Mouse (Mus musculus): ENCODE measurements around the gene 2310007B03Rik. TPM values are rescaled to one million over a fixed set of nuclear protein-coding genes. Genes with fewer than 3 reads are reported as not detected.
"Not testable (repeated sequence)": the region's sequence is repeated elsewhere in the genome, so short reads cannot be mapped to it uniquely, and the experiment has no call there.

2310007B03Rik gene
- not detected in 2 replicates for polyA plus RNA-seq (2012; rRNA removed)

DNA sequence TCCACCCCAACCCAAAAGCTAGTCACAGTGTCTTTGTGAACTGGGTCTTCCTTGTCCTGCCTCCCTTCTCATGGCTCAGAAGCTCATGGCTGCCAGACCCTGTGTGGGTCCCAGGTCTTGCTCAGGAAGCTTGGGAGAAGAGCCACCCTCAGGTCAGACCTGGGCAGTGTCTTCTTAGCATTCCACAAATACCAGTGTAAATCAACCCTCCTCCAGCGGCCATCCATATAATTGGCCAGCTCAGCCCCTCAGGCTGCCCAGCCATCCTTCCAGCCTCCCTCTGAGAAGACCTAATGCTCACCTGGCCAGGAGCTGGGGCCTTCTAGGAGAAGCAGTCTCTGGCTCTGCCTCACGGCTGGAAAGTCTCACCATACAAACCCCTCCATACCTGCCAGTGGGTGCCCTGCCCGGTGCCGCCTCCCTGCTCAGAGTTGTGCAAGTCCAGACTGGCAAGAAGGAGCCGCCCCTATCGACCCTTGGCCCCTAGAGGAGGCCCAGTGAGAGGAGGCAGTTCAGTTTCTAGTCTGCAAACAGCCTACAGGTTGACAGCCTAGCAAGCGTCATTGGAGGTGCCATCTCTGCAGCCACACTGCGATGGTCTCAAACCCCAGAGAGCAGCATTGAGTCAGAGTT, at the start of gene 2310007B03Rik:
Gene 2310007B03Rik (minus strand): TSS at position 448 of the 633 bp plus-strand sequence.
- TF ChIP-seq POLR2A (IDR thresholded peaks at IDR 0.05; ENCODE audit: low read depth, low read length) (no peak), CTCF (IDR thresholded peaks at IDR 0.05; ENCODE audit: extremely low read depth, insufficient read depth, insufficient read length, insufficient replicate concordance) (no peak)
- H3K27ac ChIP-seq (ENCODE audit: insufficient read depth, low read length) = no peak within 1 kb of the TSS
- no peaks in the 10 kb centered on the region for H3K27me3 ChIP-seq (ENCODE audit: control insufficient read depth, insufficient read depth, low read length)
- H3K36me3 ChIP-seq (ENCODE audit: control insufficient read depth, insufficient read depth, low read length) = no peaks in the 10 kb centered on the region
- no peak within 1 kb of the TSS for H3K4me3 ChIP-seq (ENCODE audit: extremely low read depth, insufficient read depth, insufficient read length)
- H3K4me1 ChIP-seq (ENCODE audit: control insufficient read depth, insufficient read depth, insufficient read length) = no peaks in the 10 kb centered on the region
- no peak for DNase-seq (ENCODE audit: low read depth in 1 of 2, low spot score in 2 of 2)
- WGBS = 80% methylated on average over 8 of the region's 8 CpGs

DNA sequence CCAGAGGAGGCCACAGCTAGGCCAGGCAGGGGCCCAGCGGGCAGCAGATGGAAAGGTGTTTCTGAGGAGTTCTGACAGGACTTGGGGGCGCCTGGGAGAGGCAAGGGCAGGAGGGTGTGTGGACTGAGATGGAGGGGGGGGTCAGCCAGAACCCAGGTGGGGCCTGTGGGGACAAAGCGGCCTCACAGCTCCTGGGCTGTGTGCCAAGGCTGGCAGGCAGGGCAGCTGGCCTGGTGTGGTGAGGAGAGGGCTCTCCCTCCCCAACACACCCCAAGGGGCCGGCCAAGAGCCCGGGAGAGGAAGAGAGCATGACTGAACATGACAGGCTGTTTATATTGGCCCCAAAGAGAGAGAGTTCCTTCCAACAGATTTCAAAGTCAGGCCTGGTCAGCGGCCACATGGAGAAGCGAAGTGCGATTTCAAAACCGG, 49.5 kb upstream of the 2310007B03Rik start:
- H3K27ac ChIP-seq (ENCODE audit: insufficient read depth, low read length) = peak overlapping the region; percentile 5; the same call in 1 of the 2 replicates
- no peak for TF ChIP-seq CTCF (IDR thresholded peaks at IDR 0.05; ENCODE audit: extremely low read depth, insufficient read depth, insufficient read length, insufficient replicate concordance)
- TF ChIP-seq POLR2A (IDR thresholded peaks at IDR 0.05; ENCODE audit: low read depth, low read length) = no peak
- no peaks in the 10 kb centered on the region for H3K4me1 ChIP-seq (ENCODE audit: control insufficient read depth, insufficient read depth, insufficient read length)
- H3K36me3 ChIP-seq (ENCODE audit: control insufficient read depth, insufficient read depth, low read length) = no peaks in the 10 kb centered on the region
- WGBS = 12% methylated on average over 9 of the region's 9 CpGs
- H3K4me3 ChIP-seq (ENCODE audit: extremely low read depth, insufficient read depth, insufficient read length) = no peak overlapping the region
- no peak for DNase-seq (ENCODE audit: low read depth in 1 of 2, low spot score in 2 of 2)
- H3K27me3 ChIP-seq (ENCODE audit: control insufficient read depth, insufficient read depth, low read length) = no peaks in the 10 kb centered on the region

DNA sequence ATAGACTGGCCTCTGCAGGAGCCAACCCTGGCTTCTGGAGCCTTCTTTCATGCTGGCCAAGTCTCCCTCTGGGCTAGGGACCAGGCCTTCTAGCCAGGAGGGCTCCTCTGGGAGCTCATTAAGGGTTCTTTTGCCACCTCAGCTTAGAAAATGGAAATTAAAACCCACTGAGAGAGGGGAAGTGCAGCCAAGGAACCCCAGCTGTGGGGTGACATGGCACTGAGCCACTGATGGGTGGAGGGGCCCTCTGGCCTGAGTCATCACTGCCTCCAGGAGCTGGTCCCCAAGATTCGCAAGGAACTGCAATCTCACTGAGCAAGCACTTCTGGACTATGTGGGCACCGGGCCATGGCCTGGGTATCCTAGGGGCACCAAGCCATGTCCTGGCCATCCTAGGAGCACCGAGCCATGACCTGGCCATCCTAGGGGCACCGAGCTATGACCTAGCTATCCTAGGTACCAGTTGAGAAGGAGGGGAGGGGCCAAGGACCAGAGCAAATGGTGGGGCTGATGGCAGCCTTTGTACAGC, 46.9 kb upstream of the 2310007B03Rik start:
- DNase-seq (ENCODE audit: low read depth in 1 of 2, low spot score in 2 of 2) = no peak
- no peak for TF ChIP-seq POLR2A (IDR thresholded peaks at IDR 0.05; ENCODE audit: low read depth, low read length)
- no peak for TF ChIP-seq CTCF (IDR thresholded peaks at IDR 0.05; ENCODE audit: extremely low read depth, insufficient read depth, insufficient read length, insufficient replicate concordance)

DNA sequence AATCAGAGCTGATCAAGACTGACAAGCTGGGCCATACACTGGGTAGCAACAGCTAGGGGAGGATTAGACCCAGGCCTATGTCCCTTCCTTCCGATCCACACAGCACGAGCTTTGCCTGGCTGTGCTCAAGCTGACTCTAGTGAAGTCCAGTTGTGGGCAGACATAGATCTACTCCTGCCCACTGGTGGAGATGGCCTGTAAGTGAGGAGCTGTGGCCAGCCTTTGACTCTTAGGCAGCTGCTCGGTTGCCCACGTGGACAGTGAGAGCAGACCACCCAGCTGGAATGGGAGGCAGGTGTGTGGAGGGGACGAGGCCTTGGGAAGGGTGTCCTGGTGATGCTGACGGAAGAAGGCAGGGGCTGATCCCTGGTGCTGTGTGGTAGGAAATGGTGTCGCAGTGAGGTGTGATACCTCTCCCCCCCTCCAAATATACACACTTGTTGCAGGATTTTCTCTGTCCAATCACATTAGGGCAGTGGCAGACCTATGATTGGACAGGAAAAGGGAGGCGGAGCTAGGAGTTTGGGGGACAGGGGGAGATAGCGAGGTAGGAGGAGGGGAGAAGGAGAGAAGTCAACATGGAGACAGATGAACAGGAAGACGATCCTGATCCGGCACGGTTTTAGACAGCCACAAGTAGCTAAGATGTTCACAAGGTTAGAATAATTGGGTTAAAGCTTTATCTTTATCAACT, 45.7 kb upstream of the 2310007B03Rik start:
- H3K27me3 ChIP-seq (ENCODE audit: control insufficient read depth, insufficient read depth, low read length) = no peaks in the 10 kb centered on the region
- H3K36me3 ChIP-seq (ENCODE audit: control insufficient read depth, insufficient read depth, low read length) = no peaks in the 10 kb centered on the region
- TF ChIP-seq CTCF (IDR thresholded peaks at IDR 0.05; ENCODE audit: extremely low read depth, insufficient read depth, insufficient read length, insufficient replicate concordance) = no peak
- TF ChIP-seq POLR2A (IDR thresholded peaks at IDR 0.05; ENCODE audit: low read depth, low read length) = no peak
- no peak overlapping the region for H3K4me3 ChIP-seq (ENCODE audit: extremely low read depth, insufficient read depth, insufficient read length)
- DNase-seq (ENCODE audit: low read depth in 1 of 2, low spot score in 2 of 2) = no peak
- 77% methylated on average over 12 of the region's 12 CpGs for WGBS
- H3K4me1 ChIP-seq (ENCODE audit: control insufficient read depth, insufficient read depth, insufficient read length) = no peaks in the 10 kb centered on the region
- H3K27ac ChIP-seq (ENCODE audit: insufficient read depth, low read length) = no peak overlapping the region

More for the DNA sequence above, 46.9 kb upstream of the 2310007B03Rik start:
- Histone ChIP-seq H3K27ac (ENCODE audit: insufficient read depth, low read length) (no peak overlapping the region), H3K4me3 (ENCODE audit: extremely low read depth, insufficient read depth, insufficient read length) (no peak overlapping the region), H3K4me1 (ENCODE audit: control insufficient read depth, insufficient read depth, insufficient read length) (no peaks in the 10 kb centered on the region), H3K36me3 (ENCODE audit: control insufficient read depth, insufficient read depth, low read length) (no peaks in the 10 kb centered on the region), H3K27me3 (ENCODE audit: control insufficient read depth, insufficient read depth, low read length) (no peaks in the 10 kb centered on the region)
- WGBS = 73% methylated on average over 4 of the region's 4 CpGs

DNA sequence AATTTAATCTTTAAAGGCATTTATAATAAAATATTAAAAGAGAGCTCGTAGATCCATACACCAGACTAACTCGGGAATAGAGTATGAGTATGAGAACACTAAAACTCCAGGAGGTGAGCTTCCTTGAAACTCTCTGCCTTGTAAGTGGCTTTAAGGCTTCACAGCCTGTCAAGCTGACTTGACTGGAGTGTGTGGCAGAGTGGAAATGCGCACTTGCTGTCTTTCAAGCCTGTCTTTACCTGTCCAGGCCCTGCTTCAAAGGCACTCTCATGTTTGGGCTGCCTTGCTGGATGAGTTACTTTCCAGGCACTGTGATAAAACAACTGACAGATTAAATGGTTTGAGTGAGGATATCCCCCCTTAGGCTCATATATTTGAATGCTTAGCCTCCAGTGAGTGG, 37.2 kb upstream of the 2310007B03Rik start:
- DNase-seq (ENCODE audit: low read depth in 1 of 2, low spot score in 2 of 2) = no peak
- H3K36me3 ChIP-seq (ENCODE audit: control insufficient read depth, insufficient read depth, low read length) = no peaks in the 10 kb centered on the region

DNA sequence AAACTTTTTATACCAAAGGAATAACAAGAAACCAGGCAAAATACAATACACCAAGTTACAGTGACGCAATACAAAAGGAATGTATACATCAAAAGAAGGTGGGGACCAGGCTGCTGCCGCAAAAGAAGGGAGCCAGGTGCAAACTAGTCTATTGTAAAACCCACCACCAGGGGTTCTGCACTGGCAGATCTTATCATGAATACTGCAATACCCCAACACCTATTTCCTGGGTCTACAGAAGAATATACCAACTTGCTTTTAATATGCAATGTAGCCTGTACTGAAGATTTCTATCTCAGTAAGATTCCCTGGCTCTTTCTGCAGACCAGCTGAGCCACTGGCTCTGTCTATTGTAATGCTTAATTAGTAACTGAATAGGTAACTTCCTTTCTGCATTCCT, 36.7 kb upstream of the 2310007B03Rik start:
- not testable (repeated sequence) for H3K4me1 ChIP-seq (ENCODE audit: control insufficient read depth, insufficient read depth, insufficient read length); DNase-seq (ENCODE audit: low read depth in 1 of 2, low spot score in 2 of 2); H3K36me3 ChIP-seq (ENCODE audit: control insufficient read depth, insufficient read depth, low read length); H3K27me3 ChIP-seq (ENCODE audit: control insufficient read depth, insufficient read depth, low read length); H3K27ac ChIP-seq (ENCODE audit: insufficient read depth, low read length); H3K4me3 ChIP-seq (ENCODE audit: extremely low read depth, insufficient read depth, insufficient read length)
- WGBS = 78% methylated on average over 2 of the region's 2 CpGs

More for the DNA sequence above, 37.2 kb upstream of the 2310007B03Rik start:
- no peaks in the 10 kb centered on the region for H3K4me1 ChIP-seq (ENCODE audit: control insufficient read depth, insufficient read depth, insufficient read length)
- no peak for TF ChIP-seq POLR2A (IDR thresholded peaks at IDR 0.05; ENCODE audit: low read depth, low read length)
- TF ChIP-seq CTCF (IDR thresholded peaks at IDR 0.05; ENCODE audit: extremely low read depth, insufficient read depth, insufficient read length, insufficient replicate concordance) = no peak
- no peak overlapping the region for H3K27ac ChIP-seq (ENCODE audit: insufficient read depth, low read length)
- no peak overlapping the region for H3K4me3 ChIP-seq (ENCODE audit: extremely low read depth, insufficient read depth, insufficient read length)
- no peaks in the 10 kb centered on the region for H3K27me3 ChIP-seq (ENCODE audit: control insufficient read depth, insufficient read depth, low read length)
- whole genome bisulfite sequencing = 82% methylated on average over 3 of the region's 3 CpGs

DNA sequence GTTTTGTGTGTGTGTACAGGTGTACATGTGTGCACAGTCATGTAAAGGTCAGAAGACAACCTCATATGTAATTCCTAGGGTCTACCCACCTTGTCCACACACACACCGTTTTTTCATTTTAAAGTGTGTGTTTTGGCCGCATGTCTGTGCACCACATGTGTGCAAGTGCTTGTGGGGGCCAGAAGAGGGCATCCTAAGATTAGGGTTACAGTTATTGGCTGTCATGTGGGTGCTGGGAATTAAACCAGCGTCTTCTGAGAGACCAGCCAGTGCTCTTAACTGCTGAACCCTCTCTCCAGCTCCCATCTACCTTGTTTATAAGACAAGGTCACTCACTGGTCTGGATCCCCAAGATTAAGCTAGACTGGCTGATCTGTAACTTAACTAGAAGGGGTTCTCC, 34.2 kb upstream of the 2310007B03Rik start:
- no peaks in the 10 kb centered on the region for H3K27me3 ChIP-seq (ENCODE audit: control insufficient read depth, insufficient read depth, low read length)
- no peak for TF ChIP-seq CTCF (IDR thresholded peaks at IDR 0.05; ENCODE audit: extremely low read depth, insufficient read depth, insufficient read length, insufficient replicate concordance)
- no peak for TF ChIP-seq POLR2A (IDR thresholded peaks at IDR 0.05; ENCODE audit: low read depth, low read length)
- 81% methylated on average over 3 of the region's 3 CpGs for WGBS

More for the DNA sequence above, 34.2 kb upstream of the 2310007B03Rik start:
- Histone ChIP-seq H3K27ac (ENCODE audit: insufficient read depth, low read length) (no peak overlapping the region), H3K4me1 (ENCODE audit: control insufficient read depth, insufficient read depth, insufficient read length) (no peaks in the 10 kb centered on the region), H3K4me3 (ENCODE audit: extremely low read depth, insufficient read depth, insufficient read length) (no peak overlapping the region), H3K36me3 (ENCODE audit: control insufficient read depth, insufficient read depth, low read length) (no peaks in the 10 kb centered on the region)
- DNase-seq (ENCODE audit: low read depth in 1 of 2, low spot score in 2 of 2) = no peak

Data from spleen, adult 2 months (tissue).